Mouse (Mus musculus) spleen, adult 2 months (tissue): ENCODE results near the gene Ankrd54.

Experiments used
- CTCF ChIP-seq: fragments of 200-500 bp; IDR thresholded peaks from 2 replicates; pipeline ENCODE4 v1.5.1; 2011; ENCODE audit warnings: mild to moderate bottlenecking, inconsistent platforms; ENCODE audit not compliant: insufficient read depth, insufficient read length, insufficient replicate concordance; ENCODE audit errors: extremely low read depth
- POLR2A ChIP-seq: fragments of 200-500 bp; IDR thresholded peaks from 2 replicates; pipeline ENCODE4 v1.6.1; 2011; ENCODE audit warnings: low read depth, low read length, inconsistent platforms

DNA sequence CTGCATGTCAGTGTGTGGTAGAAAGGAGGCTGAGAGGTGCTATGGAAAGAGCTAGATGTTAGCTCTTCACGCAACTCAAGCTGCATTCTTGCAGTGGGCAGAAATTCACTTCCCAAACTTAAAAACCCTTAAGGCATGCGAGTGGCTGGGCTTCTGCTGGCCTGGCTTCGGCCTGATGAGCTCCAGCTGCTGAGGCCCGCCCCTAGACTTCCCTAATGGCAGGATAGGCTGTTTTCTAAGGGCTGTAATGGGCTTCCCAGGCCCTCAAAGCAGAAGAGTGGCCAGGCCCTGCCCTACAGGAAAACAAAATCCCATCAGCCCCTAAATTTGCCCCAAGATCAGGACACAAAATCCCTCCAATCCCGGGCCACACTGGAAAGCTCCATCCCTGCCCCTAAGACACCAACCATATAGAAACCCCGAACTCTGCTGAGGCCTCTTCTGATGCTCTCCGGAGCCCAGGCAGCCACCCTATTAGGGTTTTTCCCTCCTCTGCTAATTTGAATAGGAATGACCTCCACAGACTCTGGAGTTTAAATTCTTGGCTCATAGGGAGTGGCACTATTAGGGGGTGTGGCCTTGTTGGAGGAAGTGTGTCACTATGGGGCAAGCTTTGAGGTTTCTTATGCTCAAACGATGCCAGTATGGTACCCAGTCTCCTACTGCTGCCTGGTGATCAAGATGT is 2.5 kb upstream of the Ankrd54 start:
- TF ChIP-seq POLR2A (no peak), CTCF (no peak)
